Mouse (Mus musculus) midbrain, postnatal 0 days (tissue): Measurements from ENCODE around the gene Itpk1. TPM values are rescaled to one million over a fixed set of nuclear protein-coding genes. Genes with fewer than 3 reads are reported as not detected.
"Not testable (repeated sequence)": the region's sequence is repeated elsewhere in the genome, so short reads cannot be mapped to it uniquely, and the experiment has no call there.

Experiments
- ATAC-seq: fragments of 200-750 bp; cut with Nextera tagmentation; 2 replicates; pipeline ENCODE4 v1.8.0; 2017; ENCODE audit warnings: moderate number of reproducible peaks, mild to moderate bottlenecking, moderate TSS enrichment, moderate library complexity; ENCODE audit not compliant: low FRiP score
- DNase-seq: peaks from one replicate; pipeline ENCODE4 v3.0.0-alpha.2; 2015; ENCODE audit warnings: low spot score
- H3K27ac ChIP-seq: fragments of 300-500 bp; sonication (generic); 2 replicates; pipeline ENCODE4 v1.5.1; 2014; ENCODE audit warnings: low read depth, mild to moderate bottlenecking, low read length, mixed read lengths
- H3K27me3 ChIP-seq: fragments of 300-500 bp; sonication (generic); 2 replicates; pipeline ENCODE4 v1.6.1; 2014; ENCODE audit warnings: low read length, control low read depth, mixed read lengths; ENCODE audit not compliant: insufficient read depth
- H3K36me3 ChIP-seq: fragments of 300-500 bp; sonication (generic); 2 replicates; pipeline ENCODE4 v1.6.1; 2014; ENCODE audit warnings: low read length, control low read depth, mixed read lengths; ENCODE audit not compliant: insufficient read depth
- H3K4me1 ChIP-seq: fragments of 300-500 bp; sonication (generic); 2 replicates; pipeline ENCODE4 v1.6.1; 2014; ENCODE audit warnings: mild to moderate bottlenecking, control low read depth, antibody characterized with exemption, low read length, mixed read lengths; ENCODE audit not compliant: insufficient read depth
- H3K4me2 ChIP-seq: fragments of 300-500 bp; sonication (generic); 2 replicates; pipeline ENCODE4 v1.6.1; 2014; ENCODE audit warnings: low read depth, mild to moderate bottlenecking, low read length, mixed read lengths; ENCODE audit not compliant: poor library complexity, severe bottlenecking
- H3K4me3 ChIP-seq: fragments of 300-500 bp; sonication (generic); 2 replicates; pipeline ENCODE4 v1.5.1; 2014; ENCODE audit warnings: low read depth, mild to moderate bottlenecking, low read length, moderate library complexity
- H3K9ac ChIP-seq: fragments of 300-500 bp; sonication (generic); replicated peaks from 2 replicates; pipeline ENCODE4 v1.6.1; 2014; ENCODE audit warnings: mild to moderate bottlenecking, low read length, moderate library complexity, mixed read lengths; ENCODE audit not compliant: poor library complexity, severe bottlenecking
- H3K9me3 ChIP-seq: fragments of 300-500 bp; sonication (generic); 2 replicates; pipeline ENCODE4 v1.6.1; 2016; ENCODE audit warnings: low read length, control low read depth
- CTCF ChIP-seq: IDR thresholded peaks from 2 replicates; pipeline ENCODE4 v1.5.1; 2016; ENCODE audit warnings: antibody characterized with exemption, mild to moderate bottlenecking
- WGBS: fragments of 180-500 bp; shearing (Covaris S2); extraction: QIAGEN DNeasy Blood & Tissue Kit; methylation state at CpG from one replicate; pipeline ENCODE4 v1.1.7; 2014; 5-methylcytosine and 5-hydroxymethylcytosine counted together
- polyA plus RNA-seq: library from polyadenylated mRNA; unstranded; fragments of >200 nt; fragmentation: Nextera tagmentation; extraction: Ambion mirVana; gene quantifications from 2 replicates; pipeline ENCODE4 v1.2.1, GENCODE M21; 2015
- total RNA-seq: library from RNA; depleted of rRNA; stranded (reverse); fragments of >200 nt; gene quantifications from 2 replicates; pipeline ENCODE4 v1.2.3, GENCODE M21; 2014

Itpk1 gene
- total and polyA plus RNA-seq, 2 experiments from 2014 or later, result 39.0 to 66.6 TPM

- Histone ChIP-seq H3K27ac (no peak overlapping the region), H3K36me3 (no peaks in the 10 kb centered on the region), H3K4me1 (peaks cover 11% of the 10 kb centered on the region; the same call in 1 of the 2 replicates), H3K4me3 (no peak overlapping the region), H3K27me3 (no peaks in the 10 kb centered on the region), H3K9ac (no peak overlapping the region), H3K4me2 (no peak overlapping the region), H3K9me3 (no peaks in the 10 kb centered on the region)
- DNase-seq, result no peak
- WGBS, result 62% methylated on average over 19 of the region's 20 CpGs
- no peak for ATAC-seq
- peak; percentile 27; the same call in 1 of the 2 replicates for TF ChIP-seq CTCF
Measured at GRCm38 (mm10) chr12:102634436-102635050, 70.2 kb downstream of the Itpk1 start.

- WGBS, result 53% methylated on average over 4 of the region's 4 CpGs
- Histone ChIP-seq H3K9me3 (no peaks in the 10 kb centered on the region), H3K4me2 (no peak overlapping the region), H3K27me3 (no peaks in the 10 kb centered on the region), H3K36me3 (no peaks in the 10 kb centered on the region), H3K27ac (no peak overlapping the region), H3K4me1 (0 out of 2 replicates have a peak, but pooled peaks cover 5% of the 10 kb centered on the region), H3K4me3 (no peak overlapping the region), H3K9ac (no peak overlapping the region)
- ATAC-seq (no peak), DNase-seq (peak; percentile 80)
- no peak for TF ChIP-seq CTCF
Measured at GRCm38 (mm10) chr12:102633083-102633501, 71.6 kb downstream of the Itpk1 start.

GRCm38 (mm10) chr12:102631690-102632089 is 73.0 kb downstream of the Itpk1 start:
- TF ChIP-seq CTCF, result no peak
- H3K9ac ChIP-seq, result no peak overlapping the region
- 31% methylated on average over 8 of the region's 8 CpGs for WGBS
- H3K4me3 ChIP-seq, result no peak overlapping the region
- peak; percentile 53; the same call in 1 of the 2 replicates for ATAC-seq
- H3K4me1 ChIP-seq, result 0 out of 2 replicates have a peak, but pooled peaks cover 5% of the 10 kb centered on the region
- peak overlapping the region; percentile 43; the same call in 1 of the 2 replicates for H3K27ac ChIP-seq
- H3K4me2 ChIP-seq, result no peak overlapping the region
- H3K27me3 ChIP-seq, result no peaks in the 10 kb centered on the region
- H3K9me3 ChIP-seq, result no peaks in the 10 kb centered on the region
- no peaks in the 10 kb centered on the region for H3K36me3 ChIP-seq
- DNase-seq, result peak; percentile 73

GRCm38 (mm10) chr12:102630471-102630870 is 74.3 kb downstream of the Itpk1 start:
- H3K9ac ChIP-seq, H3K27me3 ChIP-seq, H3K4me1 ChIP-seq, H3K36me3 ChIP-seq, DNase-seq, H3K4me3 ChIP-seq, H3K9me3 ChIP-seq, ATAC-seq, H3K27ac ChIP-seq, H3K4me2 ChIP-seq: not testable (repeated sequence)
- WGBS, result 95% methylated on average over 9 of the region's 9 CpGs

- H3K27me3 ChIP-seq, result no peaks in the 10 kb centered on the region
- no peak overlapping the region for H3K4me3 ChIP-seq
- no peaks in the 10 kb centered on the region for H3K9me3 ChIP-seq
- H3K36me3 ChIP-seq, result no peaks in the 10 kb centered on the region
- H3K4me1 ChIP-seq, result 0 out of 2 replicates have a peak, but pooled peaks cover 5% of the 10 kb centered on the region
- 89% methylated on average over 9 of the region's 9 CpGs for WGBS
- no peak overlapping the region for H3K9ac ChIP-seq
- no peak for TF ChIP-seq CTCF
- DNase-seq (no peak), ATAC-seq (no peak)
- no peak overlapping the region for H3K4me2 ChIP-seq
- H3K27ac ChIP-seq, result no peak overlapping the region
Measured at GRCm38 (mm10) chr12:102628221-102628620, 76.5 kb downstream of the Itpk1 start.

- no peak overlapping the region for H3K27ac ChIP-seq
- TF ChIP-seq CTCF, result no peak
- 94% methylated on average over 5 of the region's 5 CpGs for WGBS
- no peak overlapping the region for H3K4me3 ChIP-seq
- H3K9ac ChIP-seq, result no peak overlapping the region
- no peak overlapping the region for H3K4me2 ChIP-seq
- H3K27me3 ChIP-seq, result no peaks in the 10 kb centered on the region
- 0 out of 2 replicates have a peak, but pooled peaks cover 4% of the 10 kb centered on the region for H3K4me1 ChIP-seq
- ATAC-seq (no peak), DNase-seq (no peak)
- H3K9me3 ChIP-seq, result no peaks in the 10 kb centered on the region
- 0 out of 2 replicates have a peak, but pooled peaks cover 1% of the 10 kb centered on the region for H3K36me3 ChIP-seq
Measured at GRCm38 (mm10) chr12:102627545-102627944, 77.2 kb downstream of the Itpk1 start.
